In the genomic region with DNA sequence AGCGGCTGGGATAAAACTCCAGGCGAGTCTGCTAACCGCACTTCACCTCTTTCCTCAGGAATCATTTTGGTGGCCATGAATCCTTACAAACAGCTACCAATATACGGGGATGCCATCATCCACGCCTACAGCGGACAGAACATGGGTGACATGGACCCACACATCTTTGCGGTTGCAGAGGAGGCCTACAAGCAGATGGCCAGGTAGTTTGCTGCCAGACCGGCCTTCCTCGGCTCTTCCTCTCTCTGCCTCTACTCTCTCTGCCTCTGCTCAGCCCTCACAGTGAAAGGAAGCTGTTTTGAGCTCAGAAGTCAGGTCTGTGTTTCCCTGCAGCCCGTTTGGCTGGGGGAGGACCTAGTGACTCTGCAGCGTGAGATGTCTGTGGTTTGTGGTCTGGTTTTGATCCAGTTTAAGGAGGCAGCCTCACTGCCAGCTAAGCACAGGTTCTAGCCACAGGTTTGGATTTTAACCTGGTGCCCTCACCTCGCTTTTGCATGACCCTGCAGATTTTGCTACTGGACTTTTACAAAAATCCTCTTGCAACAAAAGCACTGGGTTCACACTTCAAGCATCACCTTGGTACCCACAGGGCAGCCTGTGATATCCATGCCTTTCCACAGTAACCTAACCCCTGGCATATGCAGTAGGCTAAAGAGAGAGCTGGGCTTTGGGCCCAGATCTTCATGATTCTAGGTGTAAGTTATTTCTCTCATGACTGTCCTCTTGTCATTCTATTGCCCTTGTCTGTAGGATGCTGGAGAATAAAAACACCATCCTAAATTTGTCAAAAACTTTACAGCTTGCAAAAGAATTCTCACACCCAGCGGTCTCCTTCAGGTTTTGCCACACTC, we compare ENCODE assay signal across 21 mouse cellular contexts. TPM values are rescaled to one million over a fixed set of nuclear protein-coding genes. Genes with fewer than 3 reads are reported as not detected.
DNase-seq lines count a peak whose midpoint lies in the region; TF ChIP-seq lines count a peak whose summit lies in the region.
"Had no signal": no experiment of that assay in that cellular context is flagged by ENCODE, and none has a peak within 500 bp of the region (broad histone marks: within the 10 kb centered on the region; RNA-seq: fewer than 3 reads in every experiment).

No protein-coding gene starts in this region.

- no peak overlapping the region for H3K27ac ChIP-seq in thymus, adult 2 months (ENCODE audit: control insufficient read depth, insufficient read depth, low read length)
- H3K27ac ChIP-seq: embryonic facial prominence, embryonic 15.5 days; forebrain, embryonic 12.5 days; hindbrain, embryonic 12.5 days; intestine, embryonic 15.5 days; kidney, embryonic 15.5 days; limb, embryonic 10.5 days; liver, embryonic 12.5 days; lung, embryonic 15.5 days; macrophage; neural tube, embryonic 12.5 days had no signal

- no peaks in the 10 kb centered on the region for H3K27me3 ChIP-seq in thymus, adult 2 months (ENCODE audit: control insufficient read depth, insufficient read depth, low read length)
- H3K27me3 ChIP-seq: embryonic facial prominence, embryonic 15.5 days; forebrain, embryonic 12.5 days; hindbrain, embryonic 12.5 days; intestine, embryonic 15.5 days; kidney, embryonic 15.5 days; liver, embryonic 12.5 days; lung, embryonic 15.5 days; neural tube, embryonic 12.5 days had no signal

- DNase-seq in thymus, postnatal 14 days: peak; percentile 21
- DNase-seq in thymus, adult 2 months: no peak
- DNase-seq in Muller cell, postnatal 12 days (ENCODE audit: inconsistent ontology term): peak; percentile 46
- DNase-seq in fibroblast of lung, adult 2 months (ENCODE audit: low read depth): peak; percentile 78
- DNase-seq in adrenal gland, postnatal 36 days: no peak
- DNase-seq in kidney, adult 9 months: no peak
- no peak for DNase-seq in layer of hippocampus, adult 11-12 months (ENCODE audit: low spot score)
- DNase-seq: adrenal gland, adult 2 months; cerebellum, adult 18-20 months; cerebellum, postnatal 36 days; gastrocnemius, postnatal 25 days had no signal

- TF ChIP-seq CTCF in thymus, adult 2 months (IDR thresholded peaks at IDR 0.05; ENCODE audit: borderline replicate concordance, control insufficient read depth, extremely low read depth, insufficient read depth, low read length, poor library complexity): no peak

- no peaks in the 10 kb centered on the region for H3K36me3 ChIP-seq in thymus, adult 2 months (ENCODE audit: control insufficient read depth, insufficient read depth, low read length)
- H3K36me3 ChIP-seq: embryonic facial prominence, embryonic 15.5 days; forebrain, embryonic 12.5 days; hindbrain, embryonic 12.5 days; intestine, embryonic 15.5 days; kidney, embryonic 15.5 days; limb, embryonic 10.5 days; liver, embryonic 12.5 days; neural tube, embryonic 12.5 days had no signal

- H3K4me3 ChIP-seq in thymus, adult 2 months (ENCODE audit: control insufficient read depth, insufficient read depth, low read length): no peak overlapping the region
- H3K4me3 ChIP-seq: embryonic facial prominence, embryonic 15.5 days; forebrain, embryonic 12.5 days; hindbrain, embryonic 12.5 days; intestine, embryonic 15.5 days; kidney, embryonic 15.5 days; limb, embryonic 10.5 days; liver, embryonic 12.5 days; lung, embryonic 15.5 days; neural tube, embryonic 12.5 days had no signal

- peaks cover 9% of the 10 kb centered on the region for H3K4me1 ChIP-seq in thymus, adult 2 months (replicated peaks; ENCODE audit: control insufficient read depth, insufficient read depth, low read length)
- H3K4me1 ChIP-seq: intestine, embryonic 15.5 days; kidney, embryonic 15.5 days; liver, embryonic 12.5 days; neural tube, embryonic 12.5 days had no signal

- WGBS in thymus, adult 2 months: 27% methylated on average over 13 of the region's 13 CpGs

- TF ChIP-seq POLR2A in thymus, adult 2 months (IDR thresholded peaks at IDR 0.05; ENCODE audit: control insufficient read depth, extremely low read depth, insufficient read depth, low read length, poor library complexity): no peak

RNA-seq across cellular contexts. Expression of a gene that starts 14.5 kb away (rescaled TPM):
- 8.4 and 9.0 TPM in 2 replicates for polyA plus RNA-seq in thymus, adult 2 months (2012; rRNA removed)
- total RNA-seq in adrenal gland, postnatal 36 days (2021): 1 to 10 TPM; 2.1 to 2.5 TPM
- polyA plus RNA-seq: macrophage had no signal

RNA-seq across cellular contexts. Expression of a gene that starts 59.8 kb away (rescaled TPM):
- 5.1 and 7.3 TPM in 2 replicates for polyA plus RNA-seq in thymus, adult 2 months (2012; rRNA removed)
- 10 to 100 TPM; 48.8 to 52.4 TPM for total RNA-seq in adrenal gland, postnatal 36 days (2021)

Comparison
In these comparisons a context has a peak if more than half of its experiments do, and no peak if none do; other contexts are left out.
1. DNase-seq: peak in thymus, postnatal 14 days (single experiment), Muller cell, postnatal 12 days (single experiment) and fibroblast of lung, adult 2 months (single experiment); none in thymus, adult 2 months (single experiment), adrenal gland, postnatal 36 days (0 of 2), kidney, adult 9 months (single experiment) and layer of hippocampus, adult 11-12 months (single experiment).